Mouse (Mus musculus): ENCODE measurements around the gene Nup188. TPM values are rescaled to one million over a fixed set of nuclear protein-coding genes. Genes with fewer than 3 reads are reported as not detected.

Gene Nup188
- total RNA-seq, 2 experiments from 2014 or later, result 6.8 to 7.8 TPM

GRCm38 (mm10) chr2:30384814-30385213 is 98.6 kb downstream of the Nup188 start:
- DNase-seq (ENCODE audit: low spot score), result no peak

- no peak for DNase-seq (ENCODE audit: low spot score)
Measured at GRCm38 (mm10) chr2:30385591-30385990, 99.4 kb downstream of the Nup188 start.

- DNase-seq (ENCODE audit: low spot score), result no peak
Measured at GRCm38 (mm10) chr2:30386913-30387312, 100.7 kb downstream of the Nup188 start.

- DNase-seq (ENCODE audit: low spot score), result no peak
Measured at GRCm38 (mm10) chr2:30389000-30389399, 102.8 kb downstream of the Nup188 start.

GRCm38 (mm10) chr2:30392114-30392576 is 105.9 kb downstream of the Nup188 start, which contains the start of gene Dolpp1:
Dolpp1 (plus strand) TSS chr2:30392254.
- peak; percentile 96 for DNase-seq (ENCODE audit: low spot score)

GRCm38 (mm10) chr2:30392577-30393369 is 106.6 kb downstream of the Nup188 start:
- peak; percentile 80 for DNase-seq (ENCODE audit: low spot score)

- no peak for DNase-seq (ENCODE audit: low spot score)
Measured at GRCm38 (mm10) chr2:30393370-30393656, 107.1 kb downstream of the Nup188 start.

Small RNA genes lying within 50 kb of the gene (microRNA-seq; reads per million reads assigned to microRNA genes)
- not detected for gene Gm47292

Other genes starting within 250 kb of the Nup188 start
- gene Wdr34, start 237.5 kb upstream of the Nup188 start, total RNA-seq (2021), result 1 to 10 TPM; 3.6 to 4.3 TPM
- 100 to 1,000 TPM in 1 of 2 experiments, 10 to 100 TPM in 1; 87.1 to 104 TPM for gene Set, start 229.0 kb upstream of the Nup188 start, total RNA-seq (2021)
- 1 to 10 TPM; 2.5 to 3.9 TPM for gene Pkn3, start 208.7 kb upstream of the Nup188 start, total RNA-seq (2021)
- gene Zdhhc12, start 192.7 kb upstream of the Nup188 start, total RNA-seq (2021), result 1 to 10 TPM; 2.1 to 2.8 TPM
- gene Zer1, start 161.8 kb upstream of the Nup188 start, total RNA-seq (2021), result 10 to 100 TPM; 23.5 to 24.1 TPM
- 10 to 100 TPM; 11.7 to 12.0 TPM for gene Tbc1d13, start 152.7 kb upstream of the Nup188 start, total RNA-seq (2021)
- gene Endog, start 114.9 kb upstream of the Nup188 start, total RNA-seq (2021), result 10 to 100 TPM; 50.1 to 52.0 TPM
- gene Spout1, start 107.9 kb upstream of the Nup188 start, total RNA-seq (2021), result 1 to 10 TPM; 4.2 to 4.7 TPM
- gene Kyat1, start 80.5 kb upstream of the Nup188 start, total RNA-seq (2021), result 10 to 100 TPM; 25.3 to 26.9 TPM
- gene Lrrc8a, start 48.7 kb upstream of the Nup188 start, total RNA-seq (2021), result 10 to 100 TPM; 24.5 to 28.4 TPM
- gene Gm28035, start 45.8 kb upstream of the Nup188 start, total RNA-seq (2021), result 1 to 10 TPM in 1 of 2 experiments, under 1 TPM in 1; 0.55 to 1.2 TPM
- gene Phyhd1, start 20.2 kb upstream of the Nup188 start, total RNA-seq (2021), result 10 to 100 TPM; 10.4 to 18.7 TPM
- 1 to 10 TPM in 1 of 2 experiments, not detected in 1; 1.1 TPM for gene Gm28038, start 5.4 kb upstream of the Nup188 start, total RNA-seq (2021)
- 10 to 100 TPM; 20.9 to 22.4 TPM for gene Dolk, start 63 bp upstream of the Nup188 start, total RNA-seq (2021)
- 10 to 100 TPM; 15.7 to 17.5 TPM for gene Sh3glb2, start 72.9 kb downstream of the Nup188 start, total RNA-seq (2021)
- 10 to 100 TPM; 24.8 to 31.0 TPM for gene Miga2, start 77.8 kb downstream of the Nup188 start, total RNA-seq (2021)
- gene Dolpp1, start 105.9 kb downstream of the Nup188 start, total RNA-seq (2021), result 1 to 10 TPM; 4.9 to 6.9 TPM
- gene Crat, start 129.4 kb downstream of the Nup188 start, total RNA-seq (2021), result 100 to 1,000 TPM; 378 to 382 TPM
- gene Ptpa, start 129.6 kb downstream of the Nup188 start, total RNA-seq (2021), result 10 to 100 TPM; 62.9 to 65.1 TPM
- 1 to 10 TPM; 1.0 to 1.7 TPM for gene Ier5l, start 187.8 kb downstream of the Nup188 start, total RNA-seq (2021)